Mouse (Mus musculus): Measurements from ENCODE around the gene Uqcr10.

DNA sequence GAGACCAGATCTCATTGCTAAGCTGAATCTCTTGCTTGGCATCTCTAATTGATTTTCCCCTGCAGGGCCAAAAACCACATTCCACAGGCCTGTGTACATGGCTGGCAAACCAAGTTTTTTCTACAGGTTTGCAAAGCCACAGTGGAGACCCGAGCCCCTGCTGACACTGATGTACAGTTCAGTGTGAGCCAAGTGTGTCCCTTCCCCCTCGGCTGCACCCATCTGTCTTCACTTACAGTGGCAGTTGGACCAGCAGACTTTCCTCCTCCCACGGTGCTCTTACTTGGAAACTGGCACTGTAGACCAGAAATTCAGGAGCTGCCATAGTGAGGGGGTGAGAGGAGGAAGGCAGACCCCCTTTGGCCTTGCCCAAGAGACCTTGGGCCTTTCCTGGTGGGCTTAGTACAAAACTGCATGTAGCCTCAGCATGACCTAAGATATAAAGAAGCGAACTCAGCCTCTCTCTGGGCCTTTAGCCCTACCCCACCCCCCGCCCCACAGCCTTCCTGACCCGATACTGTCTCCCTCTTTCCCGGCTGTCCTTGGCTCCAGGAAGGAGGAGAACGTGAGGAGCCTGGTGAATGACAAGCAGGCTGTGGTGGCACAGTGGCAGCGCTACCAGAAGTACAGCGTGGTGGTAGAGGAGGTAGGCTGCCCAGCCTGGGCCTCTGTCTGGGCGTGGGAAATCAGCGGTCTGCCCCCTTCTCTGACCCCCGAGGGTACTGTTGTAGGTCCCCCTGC is 25.3 kb downstream of the Uqcr10 start:
- TF ChIP-seq CTCF (IDR thresholded peaks at IDR 0.05; ENCODE audit: control insufficient read depth, insufficient read depth, insufficient replicate concordance, low read depth, low read length): no peak
- TF ChIP-seq POLR2A (IDR thresholded peaks at IDR 0.05; ENCODE audit: control insufficient read depth, low read depth, low read length): no peak
